Mouse (Mus musculus) heart, embryonic 13.5 days (tissue): ENCODE measurements around the gene Adra1b. TPM values are rescaled to one million over a fixed set of nuclear protein-coding genes. Genes with fewer than 3 reads are reported as not detected.
A peak's percentile ranks its signal among the peaks of the same experiment; 100 is the strongest.

Source experiments
- ATAC-seq: fragments of 200-750 bp; cut with Nextera tagmentation; 2 replicates; pipeline ENCODE4 v1.8.0; 2017; ENCODE audit warnings: moderate TSS enrichment; ENCODE audit not compliant: insufficient number of reproducible peaks, low FRiP score, low TSS enrichment; ENCODE audit errors: extremely low read depth
- H3K27ac ChIP-seq: fragments of 300-500 bp; sonication (generic); replicated peaks from 2 replicates; pipeline ENCODE4 v1.5.1; 2015; ENCODE audit warnings: moderate library complexity, mild to moderate bottlenecking, inconsistent platforms
- H3K27me3 ChIP-seq: fragments of 300-500 bp; sonication (generic); replicated peaks from 2 replicates; pipeline ENCODE4 v1.6.1; 2015; ENCODE audit warnings: mild to moderate bottlenecking, inconsistent platforms
- H3K36me3 ChIP-seq: fragments of 300-500 bp; sonication (generic); 2 replicates; pipeline ENCODE4 v1.6.1; 2015; ENCODE audit warnings: mild to moderate bottlenecking, inconsistent platforms
- H3K4me1 ChIP-seq: fragments of 300-500 bp; sonication (generic); 2 replicates; pipeline ENCODE4 v1.6.1; 2015; ENCODE audit warnings: inconsistent platforms
- H3K4me2 ChIP-seq: fragments of 300-500 bp; sonication (generic); 2 replicates; pipeline ENCODE4 v1.6.1; 2015; ENCODE audit warnings: inconsistent platforms, mild to moderate bottlenecking, moderate library complexity
- H3K4me3 ChIP-seq: fragments of 300-500 bp; sonication (generic); 2 replicates; pipeline ENCODE4 v1.5.1; 2015; ENCODE audit warnings: moderate library complexity, mild to moderate bottlenecking, inconsistent platforms
- H3K9ac ChIP-seq: fragments of 300-500 bp; sonication (generic); 2 replicates; pipeline ENCODE4 v1.6.1; 2015; ENCODE audit warnings: inconsistent platforms, mild to moderate bottlenecking, moderate library complexity
- H3K9me3 ChIP-seq: fragments of 300-500 bp; sonication (generic); 2 replicates; pipeline ENCODE4 v1.6.1; 2016; ENCODE audit warnings: inconsistent platforms
- WGBS: fragments of 180-500 bp; shearing (Covaris S2); methylation state at CpG from one replicate; pipeline ENCODE4 v1.1.7; 2015; ENCODE audit warnings: mixed read lengths; 5-methylcytosine and 5-hydroxymethylcytosine counted together
- polyA plus RNA-seq: library from polyadenylated mRNA; unstranded; fragments of >200 nt; fragmentation: Nextera tagmentation; extraction: Ambion mirVana; gene quantifications from 2 replicates; pipeline ENCODE4 v1.2.1, GENCODE M21; 2015

The Adra1b gene
- polyA plus RNA-seq, 1 experiment from 2014 or later = 5.8 TPM

DNA sequence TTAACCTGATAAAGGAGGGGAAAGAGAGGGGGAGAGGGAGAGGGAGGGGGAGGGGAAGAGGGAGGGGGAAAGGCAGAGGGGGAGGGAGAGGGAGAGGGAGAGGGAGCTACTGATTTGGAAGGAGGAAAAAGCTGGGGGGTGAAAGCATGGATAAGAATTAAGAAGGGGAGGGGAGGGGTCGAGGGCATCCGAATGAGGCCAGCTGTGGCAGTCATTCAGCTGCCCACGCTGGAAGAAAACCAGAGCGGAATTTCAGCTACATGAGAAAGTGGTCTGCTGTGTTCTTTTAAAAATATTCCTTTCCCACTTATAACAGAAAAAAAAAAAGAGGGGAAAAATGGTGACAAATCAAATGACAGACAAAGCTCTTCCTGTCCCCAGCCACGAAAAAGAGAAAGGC is 88.5 kb downstream of the Adra1b start:
- 67% methylated on average over 5 of the region's 5 CpGs for WGBS

DNA sequence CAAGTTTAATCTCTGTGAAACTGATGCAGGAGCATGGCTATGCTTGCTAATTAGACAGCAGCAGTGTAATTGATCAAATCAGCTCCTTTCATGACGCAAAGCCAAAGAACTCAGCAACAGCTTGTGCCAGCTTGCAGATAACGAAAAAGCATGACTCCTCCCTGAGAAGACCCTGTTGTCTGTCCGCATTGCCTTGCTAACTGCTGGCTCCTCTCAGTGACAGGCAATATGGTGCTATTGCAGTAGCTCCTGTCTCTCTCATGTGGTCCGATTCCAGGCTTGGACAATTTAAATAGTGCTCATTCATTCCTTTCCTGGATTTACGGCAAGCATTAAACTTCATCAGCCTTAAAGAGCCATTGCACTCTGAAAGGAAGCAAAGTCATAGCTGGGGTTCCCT is 93.3 kb downstream of the Adra1b start:
- ATAC-seq = no peak
- no peaks in the 10 kb centered on the region for H3K36me3 ChIP-seq
- no peak overlapping the region for H3K4me3 ChIP-seq
- no peaks in the 10 kb centered on the region for H3K27me3 ChIP-seq
- H3K4me2 ChIP-seq = no peak overlapping the region
- no peak overlapping the region for H3K27ac ChIP-seq
- WGBS = 72% methylated on average over 5 of the region's 5 CpGs
- H3K4me1 ChIP-seq = no peaks in the 10 kb centered on the region
- H3K9me3 ChIP-seq = no peaks in the 10 kb centered on the region
- H3K9ac ChIP-seq = no peak overlapping the region

More for the DNA sequence above, 88.5 kb downstream of the Adra1b start:
- H3K27ac ChIP-seq = no peak overlapping the region
- no peaks in the 10 kb centered on the region for H3K9me3 ChIP-seq
- H3K27me3 ChIP-seq = no peaks in the 10 kb centered on the region
- no peaks in the 10 kb centered on the region for H3K36me3 ChIP-seq
- no peak overlapping the region for H3K4me2 ChIP-seq
- ATAC-seq = no peak
- peaks cover 7% of the 10 kb centered on the region; the same call in 1 of the 2 replicates for H3K4me1 ChIP-seq
- no peak overlapping the region for H3K9ac ChIP-seq
- no peak overlapping the region for H3K4me3 ChIP-seq

DNA sequence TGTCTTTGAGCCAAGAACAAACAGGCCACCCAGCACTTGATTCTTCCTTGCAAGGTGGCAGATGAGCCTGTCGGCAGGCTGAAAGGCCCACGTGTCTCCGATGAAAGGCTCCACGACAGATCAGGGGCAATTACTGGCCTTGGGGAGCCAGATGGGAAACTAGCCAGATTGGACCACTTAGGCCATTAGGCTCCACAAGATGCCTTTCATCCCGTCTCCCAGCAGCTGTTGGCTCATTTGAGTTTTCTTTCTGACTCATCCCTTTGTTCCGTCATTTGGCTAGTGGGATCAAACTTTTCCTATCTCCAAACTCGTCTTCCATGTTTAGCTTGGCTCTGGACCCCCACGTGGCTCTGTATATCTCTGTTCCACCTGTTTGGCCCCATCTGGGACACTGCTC is 105.0 kb downstream of the Adra1b start:
- ATAC-seq = no peak
- Histone ChIP-seq H3K36me3 (no peaks in the 10 kb centered on the region), H3K27me3 (no peaks in the 10 kb centered on the region), H3K4me3 (no peak overlapping the region), H3K27ac (no peak overlapping the region), H3K4me2 (no peak overlapping the region), H3K9me3 (no peaks in the 10 kb centered on the region), H3K4me1 (no peaks in the 10 kb centered on the region), H3K9ac (no peak overlapping the region)
- 53% methylated on average over 8 of the region's 8 CpGs for WGBS

DNA sequence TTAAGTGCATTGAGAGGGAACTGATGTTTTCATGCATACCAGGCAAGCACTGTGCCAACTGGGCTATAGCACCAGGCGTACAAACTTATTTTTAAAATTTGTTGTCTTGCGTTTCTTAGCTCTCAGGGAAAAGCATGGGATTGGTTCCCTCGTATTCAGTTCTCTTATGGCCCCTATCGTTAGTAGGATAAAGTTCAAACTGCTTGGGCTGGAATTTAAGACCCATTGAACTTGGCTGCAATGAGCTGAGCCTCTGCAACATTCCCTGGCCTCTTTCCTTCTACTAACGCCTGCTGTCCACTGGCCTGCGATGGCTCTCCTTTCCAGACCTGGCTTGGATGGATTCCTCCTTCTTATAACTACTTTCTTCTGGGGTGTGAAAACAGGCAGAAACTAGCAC is 110.6 kb downstream of the Adra1b start:
- no peak overlapping the region for H3K9ac ChIP-seq
- H3K9me3 ChIP-seq = no peaks in the 10 kb centered on the region
- ATAC-seq = no peak
- H3K27ac ChIP-seq = no peak overlapping the region
- no peaks in the 10 kb centered on the region for H3K36me3 ChIP-seq
- no peaks in the 10 kb centered on the region for H3K27me3 ChIP-seq
- H3K4me1 ChIP-seq = peaks cover 4% of the 10 kb centered on the region; the same call in 1 of the 2 replicates
- no peak overlapping the region for H3K4me3 ChIP-seq
- WGBS = 69% methylated on average over 6 of the region's 6 CpGs
- no peak overlapping the region for H3K4me2 ChIP-seq

DNA sequence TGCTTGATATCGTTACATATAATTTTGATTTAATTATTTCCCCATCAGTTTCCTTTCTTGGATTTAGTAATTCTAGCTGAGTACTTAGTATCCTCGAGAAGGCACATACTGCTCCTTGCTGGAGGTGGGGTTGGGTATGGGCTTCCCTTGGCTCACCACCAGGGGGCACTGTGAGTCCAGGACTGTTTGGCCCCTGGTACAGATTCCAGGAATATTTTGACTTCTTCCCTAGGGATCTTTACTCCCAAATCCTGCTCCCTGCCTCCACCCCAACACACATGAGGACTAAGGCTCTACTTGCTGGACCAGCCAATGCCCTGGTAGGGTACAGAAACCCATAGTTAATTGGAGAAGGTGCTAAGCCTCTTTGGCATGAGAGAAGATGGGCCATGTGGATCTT is 117.2 kb downstream of the Adra1b start:
- H3K36me3 ChIP-seq = no peaks in the 10 kb centered on the region

DNA sequence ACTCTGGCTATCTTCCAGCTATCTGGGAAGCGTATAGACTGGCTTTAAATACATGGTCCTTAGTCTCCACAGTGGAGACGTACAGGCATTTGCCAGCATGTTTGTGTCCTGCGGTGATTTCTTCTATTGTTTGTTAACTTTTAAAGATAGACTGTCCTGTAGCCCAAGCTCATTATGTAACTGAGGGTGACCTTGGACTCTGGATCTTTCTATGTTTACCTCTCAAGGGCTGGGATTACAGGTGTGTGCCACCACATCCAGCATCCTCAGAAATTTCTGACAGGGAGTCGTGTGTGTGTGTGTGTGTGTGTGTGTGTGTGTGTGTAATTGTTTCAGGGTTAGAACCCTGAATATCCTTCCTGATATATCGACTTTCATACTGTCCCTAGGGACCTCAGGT is 117.9 kb downstream of the Adra1b start:
- Histone ChIP-seq H3K9me3 (no peaks in the 10 kb centered on the region), H3K27me3 (no peaks in the 10 kb centered on the region; the same call in 1 of the 2 replicates), H3K4me3 (no peak overlapping the region), H3K27ac (no peak overlapping the region), H3K36me3 (no peaks in the 10 kb centered on the region), H3K4me1 (peaks cover 4% of the 10 kb centered on the region), H3K4me2 (no peak overlapping the region), H3K9ac (no peak overlapping the region)
- ATAC-seq = no peak
- WGBS = 64% methylated on average over 5 of the region's 5 CpGs

More for the DNA sequence above, 117.2 kb downstream of the Adra1b start:
- Histone ChIP-seq H3K27me3 (no peaks in the 10 kb centered on the region), H3K27ac (no peak overlapping the region), H3K4me3 (no peak overlapping the region), H3K9ac (no peak overlapping the region), H3K4me2 (no peak overlapping the region), H3K4me1 (peaks cover 4% of the 10 kb centered on the region), H3K9me3 (no peaks in the 10 kb centered on the region)
- no peak for ATAC-seq
- 14% methylated on average over 2 of the region's 2 CpGs for WGBS

DNA sequence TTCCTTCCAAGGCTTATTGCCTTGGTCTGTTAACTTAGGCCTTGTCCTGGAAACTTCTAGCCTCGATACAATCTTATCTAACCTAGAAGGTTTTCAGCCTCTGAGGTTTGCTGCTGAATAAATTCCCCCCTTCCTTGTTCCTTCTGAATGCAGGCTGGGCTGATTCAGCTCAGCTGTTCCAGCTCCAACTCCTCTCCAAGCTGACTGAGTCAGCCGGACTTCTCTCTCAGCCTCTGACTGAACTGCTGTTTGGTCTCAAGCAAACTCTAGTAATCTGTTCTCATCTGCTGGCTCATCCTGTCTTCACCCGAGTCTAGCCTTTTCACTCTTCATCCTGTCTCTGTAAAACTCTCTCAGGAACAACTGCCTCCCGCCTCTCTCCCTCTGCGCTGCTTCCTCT is 121.5 kb downstream of the Adra1b start:
- H3K27ac ChIP-seq = no peak overlapping the region
- H3K4me2 ChIP-seq = no peak overlapping the region
- no peaks in the 10 kb centered on the region for H3K36me3 ChIP-seq
- 52% methylated on average over 5 of the region's 5 CpGs for whole genome bisulfite sequencing
- no peak overlapping the region for H3K4me3 ChIP-seq
- ATAC-seq = no peak
- peaks cover 14% of the 10 kb centered on the region for H3K4me1 ChIP-seq
- H3K27me3 ChIP-seq = peaks cover 20% of the 10 kb centered on the region
- no peaks in the 10 kb centered on the region for H3K9me3 ChIP-seq
- H3K9ac ChIP-seq = no peak overlapping the region

DNA sequence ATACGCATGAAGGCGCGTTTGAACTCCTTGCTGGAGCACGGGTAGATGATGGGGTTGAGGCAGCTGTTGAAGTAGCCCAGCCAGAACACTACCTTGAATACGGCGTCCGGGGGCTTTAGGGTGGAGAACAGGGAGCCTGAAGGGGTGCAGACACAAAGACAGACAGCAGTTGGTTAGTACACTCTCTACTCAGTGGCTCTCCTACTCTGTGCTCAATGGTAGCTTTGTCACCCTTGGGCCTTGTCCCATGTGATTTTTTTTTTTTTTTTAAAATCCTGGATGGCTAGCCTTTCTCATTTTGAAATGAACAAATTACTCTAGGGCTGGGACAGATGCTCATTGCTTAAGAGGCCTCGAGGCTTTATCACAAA is 124.7 kb downstream of the Adra1b start:
- Histone ChIP-seq H3K9ac (peak overlapping the region; percentile 75), H3K4me2 (peak overlapping the region; percentile 76), H3K27ac (no peak overlapping the region), H3K4me3 (peak overlapping the region; percentile 54), H3K27me3 (peaks cover 26% of the 10 kb centered on the region), H3K36me3 (no peaks in the 10 kb centered on the region), H3K4me1 (peaks cover 19% of the 10 kb centered on the region), H3K9me3 (no peaks in the 10 kb centered on the region)
- ATAC-seq = no peak
- WGBS = 13% methylated on average over 8 of the region's 8 CpGs

DNA sequence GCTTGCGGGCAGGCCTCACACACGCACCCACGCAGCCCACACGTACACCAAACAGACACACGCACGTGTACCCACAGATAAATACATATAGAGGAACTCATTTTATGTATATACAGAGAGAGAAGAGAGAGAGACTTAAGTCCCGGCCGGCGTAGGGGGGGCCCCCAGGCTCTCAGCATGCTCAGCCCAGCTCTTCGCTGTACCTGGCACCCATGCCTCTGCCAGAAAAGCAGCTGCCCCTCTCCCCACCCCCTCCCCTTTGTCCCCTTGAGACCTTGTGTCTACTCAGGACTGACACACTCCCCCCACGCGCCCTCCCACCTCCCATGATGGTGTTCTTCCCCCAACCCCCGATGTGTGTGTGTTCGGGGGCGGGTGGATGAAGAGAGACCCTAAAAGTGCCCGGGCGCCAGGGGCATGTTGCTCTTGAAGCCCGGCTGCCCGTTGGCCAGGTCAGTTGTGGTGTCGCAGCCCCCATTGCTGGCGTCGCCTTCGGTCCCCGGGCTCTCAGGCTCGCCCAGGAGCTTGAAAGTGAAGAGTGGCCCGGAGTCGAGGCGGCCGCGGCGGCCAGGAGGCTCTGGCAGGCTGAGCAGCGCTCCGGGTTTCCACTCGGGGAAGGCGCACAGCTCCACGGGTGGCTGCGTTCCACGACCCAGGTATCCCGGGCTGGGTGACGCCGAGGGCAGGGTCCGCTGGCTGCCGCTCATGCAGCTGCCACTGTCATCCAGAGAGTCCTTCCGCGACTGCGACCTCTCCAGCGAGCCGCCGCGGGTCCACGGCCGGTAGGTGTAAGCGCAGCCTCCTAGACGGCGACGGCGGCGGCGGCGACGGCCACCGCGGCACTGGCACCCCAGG is 125.3 kb downstream of the Adra1b start:
- H3K4me3 ChIP-seq = peak overlapping the region; percentile 54
- H3K9ac ChIP-seq = peak overlapping the region; percentile 75
- no peaks in the 10 kb centered on the region for H3K9me3 ChIP-seq
- no peaks in the 10 kb centered on the region for H3K36me3 ChIP-seq
- 15% methylated on average over 63 of the region's 63 CpGs for WGBS
- H3K27ac ChIP-seq = no peak overlapping the region
- peaks cover 19% of the 10 kb centered on the region for H3K4me1 ChIP-seq
- no peak for ATAC-seq
- H3K27me3 ChIP-seq = peaks cover 26% of the 10 kb centered on the region
- H3K4me2 ChIP-seq = peak overlapping the region; percentile 76

DNA sequence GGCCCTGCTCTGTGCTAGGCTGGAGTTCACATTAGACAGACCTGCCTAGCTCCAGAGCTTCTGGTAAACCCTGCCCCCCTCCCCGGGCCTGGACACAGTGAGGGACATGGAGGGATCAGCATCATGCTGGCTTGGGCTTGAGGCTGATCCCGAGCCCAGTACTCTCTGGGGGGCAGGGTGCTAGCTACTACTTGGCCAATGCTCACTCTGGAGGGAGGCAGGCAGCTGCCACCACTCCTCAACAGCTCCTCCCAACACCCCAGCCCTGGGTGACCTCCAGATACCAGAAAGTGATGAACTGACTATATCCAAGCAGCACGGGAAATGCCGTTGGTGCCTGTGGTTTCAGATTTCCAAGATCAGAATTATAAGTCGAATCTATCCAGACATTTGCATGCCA is 127.3 kb downstream of the Adra1b start:
- Histone ChIP-seq H3K9me3 (no peaks in the 10 kb centered on the region), H3K9ac (0 out of 2 replicates have a peak overlapping the region, but pooled peaks have one; percentile 10), H3K36me3 (no peaks in the 10 kb centered on the region), H3K27ac (no peak overlapping the region), H3K4me3 (no peak overlapping the region), H3K4me1 (peaks cover 19% of the 10 kb centered on the region), H3K4me2 (no peak overlapping the region), H3K27me3 (peaks cover 26% of the 10 kb centered on the region)
- ATAC-seq = no peak
- 22% methylated on average over 5 of the region's 5 CpGs for WGBS

DNA sequence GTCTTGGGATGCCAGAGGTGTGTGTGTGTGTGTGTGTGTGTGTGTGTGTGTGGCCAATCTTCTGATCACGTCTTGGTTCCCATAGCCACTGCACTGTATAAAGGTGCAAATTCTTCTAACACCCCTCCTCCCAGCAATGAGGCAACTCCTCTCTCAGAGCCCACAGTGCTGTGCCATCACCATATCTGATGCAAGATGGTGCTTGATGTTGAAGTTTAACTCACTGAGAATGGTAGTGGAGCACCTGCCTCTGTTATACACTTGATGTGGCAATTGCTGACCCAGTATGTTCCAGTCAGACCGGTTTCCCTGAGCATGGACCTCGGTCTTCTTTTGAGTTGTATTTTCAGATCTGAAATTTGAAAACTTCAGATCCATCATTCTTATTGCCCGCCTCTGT is 130.9 kb downstream of the Adra1b start:
- WGBS = 67% methylated on average over 4 of the region's 4 CpGs
- no peaks in the 10 kb centered on the region for H3K9me3 ChIP-seq
- H3K4me2 ChIP-seq = no peak overlapping the region
- H3K27ac ChIP-seq = no peak overlapping the region
- ATAC-seq = no peak
- H3K4me1 ChIP-seq = peaks cover 15% of the 10 kb centered on the region
- peaks cover 19% of the 10 kb centered on the region for H3K27me3 ChIP-seq
- H3K9ac ChIP-seq = no peak overlapping the region
- H3K36me3 ChIP-seq = no peaks in the 10 kb centered on the region
- no peak overlapping the region for H3K4me3 ChIP-seq

DNA sequence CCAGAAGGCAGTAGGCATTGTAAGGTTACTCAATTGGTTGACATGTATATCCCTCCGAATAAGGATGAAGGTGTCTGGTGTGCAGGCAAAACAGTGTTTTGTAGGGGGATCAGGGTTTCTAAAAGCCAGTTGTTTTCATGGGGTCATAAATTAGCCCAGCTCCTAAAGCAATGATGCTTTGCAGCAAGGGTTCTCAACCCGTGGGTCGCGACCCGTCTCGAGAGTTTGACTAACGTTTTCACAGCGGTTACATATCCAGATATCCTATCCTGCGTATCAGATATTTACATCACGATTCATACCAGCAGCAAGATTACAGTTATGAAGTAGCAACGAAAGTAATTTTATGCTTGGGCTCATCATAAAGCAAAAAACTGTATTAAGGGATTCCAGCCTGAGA is 133.3 kb downstream of the Adra1b start:
- WGBS = 62% methylated on average over 11 of the region's 11 CpGs
- no peak for ATAC-seq

More for the DNA sequence above, 133.3 kb downstream of the Adra1b start:
- H3K36me3 ChIP-seq = no peaks in the 10 kb centered on the region
- peaks cover 7% of the 10 kb centered on the region; the same call in 1 of the 2 replicates for H3K4me1 ChIP-seq
- H3K27me3 ChIP-seq = peaks cover 15% of the 10 kb centered on the region
- no peak overlapping the region for H3K9ac ChIP-seq
- no peak overlapping the region for H3K27ac ChIP-seq
- no peaks in the 10 kb centered on the region for H3K9me3 ChIP-seq
- H3K4me2 ChIP-seq = peak overlapping the region; percentile 75
- H3K4me3 ChIP-seq = peak overlapping the region; percentile 61; the same call in 1 of the 2 replicates
